In genomic region chr19:3845803-3846406, GRCm38 (mm10) we compare ENCODE assay signal across 14 mouse cellular contexts. TPM values are rescaled to one million over a fixed set of nuclear protein-coding genes. Genes with fewer than 3 reads are reported as not detected.
DNase-seq lines count a peak whose midpoint lies in the region; ATAC-seq and TF ChIP-seq lines count a peak whose summit lies in the region.
"Had no signal": no experiment of that assay in that cellular context is flagged by ENCODE, and none has a peak within 500 bp of the region (broad histone marks: within the 10 kb centered on the region; RNA-seq: fewer than 3 reads in every experiment).

No protein-coding gene starts in this region.

- DNase-seq in gastrocnemius, adult 18-20 months (ENCODE audit: low spot score), result peak; percentile 48
- no peak for DNase-seq in gastrocnemius, postnatal 10 days
- peak; percentile 88 for DNase-seq in ovary, adult 18-20 months (ENCODE audit: low spot score)
- no peak for DNase-seq in ovary, postnatal 14 days (ENCODE audit: low spot score)
- DNase-seq in cerebellum, postnatal 36 days, result peak; percentile 89 to 94
- DNase-seq in testis, postnatal 10 days (ENCODE audit: low spot score), result peak; percentile 59
- DNase-seq in urinary bladder, postnatal 4 days (ENCODE audit: low spot score in 2 of 2), result no peak
- DNase-seq: B cell, adult 2 months; right cerebral cortex, postnatal 25 days had no signal

- H3K4me3 ChIP-seq in intestine, postnatal 0 days (ENCODE audit: low read depth, low read length), result no peak overlapping the region
- H3K4me3 ChIP-seq: embryonic facial prominence, embryonic 10.5 days; heart, embryonic 12.5 days; hindbrain, embryonic 10.5 days; limb, embryonic 12.5 days had no signal

- no peak overlapping the region for H3K27ac ChIP-seq in intestine, postnatal 0 days (ENCODE audit: low read depth, low read length)
- H3K27ac ChIP-seq: embryonic facial prominence, embryonic 10.5 days; hindbrain, embryonic 10.5 days; limb, embryonic 12.5 days had no signal

- H3K9ac ChIP-seq in intestine, postnatal 0 days (ENCODE audit: low read depth, low read length), result no peak overlapping the region
- H3K9ac ChIP-seq: heart, embryonic 12.5 days; limb, embryonic 12.5 days had no signal

- 62% methylated on average over 1 of the region's 1 CpGs for WGBS in intestine, postnatal 0 days

- H3K4me2 ChIP-seq in intestine, postnatal 0 days (replicated peaks; ENCODE audit: low read depth), result no peak overlapping the region
- H3K4me2 ChIP-seq: heart, embryonic 12.5 days; limb, embryonic 12.5 days had no signal

- H3K9me3 ChIP-seq in intestine, postnatal 0 days (ENCODE audit: control insufficient read depth), result no peaks in the 10 kb centered on the region
- H3K9me3 ChIP-seq: embryonic facial prominence, embryonic 10.5 days; heart, embryonic 12.5 days; hindbrain, embryonic 10.5 days; limb, embryonic 12.5 days had no signal

- no peaks in the 10 kb centered on the region for H3K27me3 ChIP-seq in intestine, postnatal 0 days (replicated peaks; ENCODE audit: control insufficient read depth, insufficient read depth, low read length)
- H3K27me3 ChIP-seq: heart, embryonic 12.5 days had no signal

- ATAC-seq in intestine, postnatal 0 days, result no peak

- no peak for TF ChIP-seq CTCF in intestine, postnatal 0 days (IDR thresholded peaks at IDR 0.05; ENCODE audit: low read depth)

- peaks cover 4% of the 10 kb centered on the region; the same call in 1 of the 2 replicates for H3K4me1 ChIP-seq in intestine, postnatal 0 days (replicated peaks; ENCODE audit: control insufficient read depth, insufficient read depth, low read length)

- H3K36me3 ChIP-seq in intestine, postnatal 0 days (ENCODE audit: control insufficient read depth, insufficient read depth), result no peaks in the 10 kb centered on the region
- H3K36me3 ChIP-seq: embryonic facial prominence, embryonic 10.5 days; heart, embryonic 12.5 days; hindbrain, embryonic 10.5 days; limb, embryonic 12.5 days had no signal

RNA-seq across cellular contexts. Expression of gene Chka, which starts 5.7 kb away (rescaled TPM):
- total RNA-seq in gastrocnemius, adult 18-20 months (2021), result 1 to 10 TPM; 1.4 to 3.0 TPM
- 1 to 10 TPM; 6.0 to 7.0 TPM for total RNA-seq in gastrocnemius, postnatal 10 days (2021)
- 113 and 155 TPM in 2 replicates for polyA plus RNA-seq in intestine, postnatal 0 days (2015; fragmentation: Nextera tagmentation; extraction: Ambion mirVana)

Comparison
In these comparisons a context has a peak if more than half of its experiments do, and no peak if none do; other contexts are left out.
1. DNase-seq: peak in gastrocnemius, adult 18-20 months (single experiment), ovary, adult 18-20 months (single experiment), cerebellum, postnatal 36 days (2 of 2) and testis, postnatal 10 days (single experiment); none in gastrocnemius, postnatal 10 days (single experiment), ovary, postnatal 14 days (single experiment) and urinary bladder, postnatal 4 days (0 of 2).